Mouse (Mus musculus): ENCODE measurements at regions not wholly inside any gene's neighbourhood (a gene's known extent, or its start where the extent isn't known, plus 50 kb on each side); places are given as distances from the start of the nearest gene placed in this dataset.

GRCm38 (mm10) chr10:117496064-117497011 lies 116.5 kb upstream of the Cpsf6 start:
- no peak for DNase-seq

GRCm38 (mm10) chr10:117494171-117494701 lies 114.4 kb upstream of the Cpsf6 start:
- no peak for DNase-seq

GRCm38 (mm10) chr10:117493824-117494121 lies 114.0 kb upstream of the Cpsf6 start:
- DNase-seq, result no peak

- DNase-seq, result no peak
Observed at GRCm38 (mm10) chr10:117493091-117493823, 113.4 kb upstream of the Cpsf6 start.

- no peak for DNase-seq
Observed at GRCm38 (mm10) chr10:117492391-117492990, 112.7 kb upstream of the Cpsf6 start.

- no peak for DNase-seq
Observed at GRCm38 (mm10) chr10:117491711-117492110, 111.9 kb upstream of the Cpsf6 start.

- DNase-seq, result no peak
Observed at GRCm38 (mm10) chr10:117490851-117491595, 111.2 kb upstream of the Cpsf6 start.

GRCm38 (mm10) chr10:117483091-117483600 lies 103.3 kb upstream of the Cpsf6 start:
- no peak for DNase-seq

GRCm38 (mm10) chr10:117482361-117482760 lies 102.5 kb upstream of the Cpsf6 start:
- no peak for DNase-seq

- no peak for DNase-seq
Observed at GRCm38 (mm10) chr10:117481341-117481990, 101.7 kb upstream of the Cpsf6 start.

GRCm38 (mm10) chr10:117480456-117480850 lies 100.6 kb upstream of the Cpsf6 start:
- no peak for DNase-seq

- DNase-seq, result no peak
Observed at GRCm38 (mm10) chr10:117479721-117480455, 100.1 kb upstream of the Cpsf6 start.

- DNase-seq, result no peak
Observed at GRCm38 (mm10) chr10:117478931-117479280, 99.1 kb upstream of the Cpsf6 start.

- no peak for DNase-seq
Observed at GRCm38 (mm10) chr10:117478202-117478930, 98.6 kb upstream of the Cpsf6 start.

- DNase-seq, result no peak
Observed at GRCm38 (mm10) chr10:117477331-117478201, 97.8 kb upstream of the Cpsf6 start.

- no peak for DNase-seq
Observed at GRCm38 (mm10) chr10:117475086-117475945, 95.5 kb upstream of the Cpsf6 start.

- DNase-seq, result no peak
Observed at GRCm38 (mm10) chr10:117474351-117475085, 94.7 kb upstream of the Cpsf6 start.

GRCm38 (mm10) chr10:117473471-117473870 lies 93.7 kb upstream of the Cpsf6 start:
- no peak for DNase-seq

Measured in thymus, postnatal 4 days (tissue).